Mouse (Mus musculus): ENCODE results near the gene Lyrm2. TPM values are rescaled to one million over a fixed set of nuclear protein-coding genes. Genes with fewer than 3 reads are reported as not detected.

The Lyrm2 gene
- polyA plus RNA-seq (2014; fragmentation: Illumina TruSeq; extraction: RNeasy Lipid Tissue Mini Kit (QIAGEN cat#74804); ENCODE audit: low read depth, low replicate concordance), result 95.4 TPM

GRCm38 (mm10) chr4:32799966-32800576, at the start of gene Lyrm2:
TSS of gene Lyrm2 (plus strand) at chr4:32800253.

Other genes with a start within 250 kb of the Lyrm2 start
- gene Gja10, start 197.5 kb upstream of the Lyrm2 start, polyA plus RNA-seq (2014; fragmentation: Illumina TruSeq; extraction: RNeasy Lipid Tissue Mini Kit (QIAGEN cat#74804); ENCODE audit: low read depth, low replicate concordance), result not detected
- gene Casp8ap2, start 184.8 kb upstream of the Lyrm2 start, polyA plus RNA-seq (2014; fragmentation: Illumina TruSeq; extraction: RNeasy Lipid Tissue Mini Kit (QIAGEN cat#74804); ENCODE audit: low read depth, low replicate concordance), result 4.6 TPM
- gene Mdn1, start 143.1 kb upstream of the Lyrm2 start, polyA plus RNA-seq (2014; fragmentation: Illumina TruSeq; extraction: RNeasy Lipid Tissue Mini Kit (QIAGEN cat#74804); ENCODE audit: low read depth, low replicate concordance), result 9.6 TPM
- 3.3 TPM for gene Ankrd6, start 150.6 kb downstream of the Lyrm2 start, polyA plus RNA-seq (2014; fragmentation: Illumina TruSeq; extraction: RNeasy Lipid Tissue Mini Kit (QIAGEN cat#74804); ENCODE audit: low read depth, low replicate concordance)
- gene Rragd, start 182.8 kb downstream of the Lyrm2 start, polyA plus RNA-seq (2014; fragmentation: Illumina TruSeq; extraction: RNeasy Lipid Tissue Mini Kit (QIAGEN cat#74804); ENCODE audit: low read depth, low replicate concordance), result 6.8 TPM
- 59.2 TPM for gene Ube2j1, start 231.2 kb downstream of the Lyrm2 start, polyA plus RNA-seq (2014; fragmentation: Illumina TruSeq; extraction: RNeasy Lipid Tissue Mini Kit (QIAGEN cat#74804); ENCODE audit: low read depth, low replicate concordance)